Mouse (Mus musculus) B cell, adult 2 months (primary cell): ENCODE measurements around the gene Nlk.

ENCODE experiments used
- DNase-seq, 2 experiments: peaks; one replicate each; pipeline ENCODE4 v3.0.0; 2022

Nlk gene

DNA sequence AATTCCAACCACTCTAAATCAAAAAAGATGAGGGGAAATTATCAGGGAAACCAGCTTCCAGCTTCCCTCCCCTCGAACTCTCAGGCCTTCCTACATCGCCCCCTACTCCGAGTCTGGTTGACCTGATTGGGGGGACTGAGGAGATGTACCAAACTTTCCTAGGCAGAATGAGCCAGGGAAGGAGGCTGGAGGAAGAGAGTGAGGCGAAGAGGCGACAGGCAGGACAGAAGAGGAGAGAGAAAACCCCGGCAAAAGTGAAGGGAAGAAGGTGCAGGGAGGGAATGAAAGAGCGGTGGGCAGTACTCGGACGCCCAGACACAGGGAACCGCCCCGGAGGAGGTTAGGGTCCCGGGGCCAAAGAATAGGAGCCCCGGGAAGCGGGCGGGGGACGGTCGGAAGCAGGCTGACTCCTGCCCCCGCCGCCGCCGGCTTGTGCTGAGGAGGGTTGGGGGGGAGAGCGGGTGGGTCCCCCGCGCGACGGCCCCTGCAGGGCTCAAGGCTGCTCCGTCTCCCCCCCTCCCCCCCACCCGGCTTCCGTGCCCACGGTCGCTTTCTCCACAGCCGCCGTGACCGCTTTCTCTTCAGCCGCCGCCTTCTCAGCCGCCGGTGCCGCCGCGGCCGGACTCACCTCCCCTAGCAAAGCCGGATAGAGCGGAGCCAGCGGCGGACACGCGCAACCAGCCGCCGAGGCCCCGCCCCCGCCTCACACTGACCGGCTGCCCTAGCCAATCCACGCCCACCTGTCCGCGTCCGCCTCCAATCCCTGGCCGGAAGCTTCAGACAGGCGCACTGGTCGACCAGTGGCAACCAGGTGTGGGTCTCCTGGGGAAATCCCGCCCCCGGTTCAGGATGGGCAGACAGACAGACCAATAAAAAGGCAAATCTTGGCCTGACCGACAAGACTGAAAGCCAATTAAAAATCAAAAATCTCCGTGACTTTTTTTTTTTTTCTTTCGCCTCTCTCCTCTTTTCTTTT, at the start of gene Nlk:
TSS of gene Nlk (minus strand) at position 597 of the 976 bp plus-strand sequence.
- peak; percentile 96 to 97 for DNase-seq

DNA sequence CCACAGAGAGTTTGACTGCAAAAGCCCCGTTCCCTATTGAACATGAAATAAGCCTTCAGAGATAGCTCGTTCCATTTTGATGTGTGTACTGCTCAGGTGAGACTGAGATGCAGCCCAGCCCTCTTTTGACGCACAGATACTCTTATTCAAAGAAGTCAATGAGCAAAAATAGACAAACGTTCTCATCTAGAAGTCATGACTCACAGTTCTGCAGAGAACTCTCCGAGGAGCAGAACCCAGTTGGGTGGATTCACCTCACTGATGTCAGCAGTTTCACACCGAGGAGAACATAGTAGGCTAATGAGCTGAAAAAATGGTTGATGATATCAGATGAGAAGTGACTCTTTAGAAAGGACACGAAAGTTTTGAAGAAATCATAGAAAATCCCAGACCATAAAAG, 49.1 kb upstream of the Nlk start:
- DNase-seq = no peak

DNA sequence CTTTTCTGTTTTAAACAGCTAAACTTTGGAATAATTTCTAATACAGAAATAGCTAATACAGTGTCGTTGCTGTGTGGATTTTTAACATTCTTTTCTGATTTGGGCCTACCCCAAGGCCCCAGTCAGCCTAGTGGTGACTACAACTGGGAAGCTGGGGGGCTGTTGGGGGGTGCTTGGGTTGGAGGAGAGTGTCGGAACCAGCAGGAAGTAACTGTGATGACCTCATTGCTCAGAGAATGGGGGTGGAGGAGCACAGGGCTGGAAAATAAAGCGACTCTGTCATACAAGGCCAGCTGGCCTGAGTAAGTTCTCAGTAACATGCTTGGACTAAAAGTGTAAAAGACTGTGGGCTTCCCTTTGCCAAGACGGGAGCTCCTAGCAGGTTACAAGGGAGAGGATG, 48.3 kb upstream of the Nlk start:
- no peak for DNase-seq

DNA sequence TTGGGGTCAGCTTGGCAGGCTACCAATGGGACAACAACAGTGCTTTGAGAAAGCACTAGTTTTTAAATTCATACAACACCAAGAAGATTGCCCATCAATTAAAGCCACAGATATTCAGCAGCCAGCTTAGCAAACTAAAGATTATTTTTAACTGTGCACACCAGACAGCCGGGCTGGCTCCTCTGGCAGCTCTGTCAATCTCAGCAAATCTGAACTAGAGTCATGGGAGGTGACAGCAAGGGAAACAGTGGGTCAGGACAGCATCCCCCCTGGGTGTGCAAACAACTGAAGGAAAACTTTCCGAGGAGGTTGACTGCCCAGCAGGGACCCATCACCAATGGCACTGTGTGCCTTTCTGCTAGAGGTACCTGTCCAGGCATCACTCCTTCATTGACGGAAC, 45.3 kb upstream of the Nlk start:
- DNase-seq = no peak

DNA sequence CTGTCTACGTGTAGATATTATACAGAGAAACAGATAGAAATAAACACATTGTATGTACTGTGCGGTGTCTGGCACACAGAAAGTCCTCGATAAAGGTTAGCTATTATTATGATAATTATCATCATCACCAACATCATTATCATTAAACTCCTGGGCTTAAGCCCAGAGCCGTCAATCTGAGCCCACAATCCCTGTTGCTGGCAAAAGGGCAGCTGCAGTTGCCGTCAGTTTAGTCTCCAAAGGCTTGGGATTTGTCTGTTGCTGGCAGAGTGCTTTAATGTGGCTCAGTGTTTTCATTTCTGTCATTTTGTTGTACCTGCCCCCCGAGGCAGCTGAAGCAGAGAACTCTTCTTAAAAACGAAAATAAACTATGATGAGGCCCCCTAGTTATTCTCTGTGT, 44.8 kb upstream of the Nlk start:
- DNase-seq = no peak

DNA sequence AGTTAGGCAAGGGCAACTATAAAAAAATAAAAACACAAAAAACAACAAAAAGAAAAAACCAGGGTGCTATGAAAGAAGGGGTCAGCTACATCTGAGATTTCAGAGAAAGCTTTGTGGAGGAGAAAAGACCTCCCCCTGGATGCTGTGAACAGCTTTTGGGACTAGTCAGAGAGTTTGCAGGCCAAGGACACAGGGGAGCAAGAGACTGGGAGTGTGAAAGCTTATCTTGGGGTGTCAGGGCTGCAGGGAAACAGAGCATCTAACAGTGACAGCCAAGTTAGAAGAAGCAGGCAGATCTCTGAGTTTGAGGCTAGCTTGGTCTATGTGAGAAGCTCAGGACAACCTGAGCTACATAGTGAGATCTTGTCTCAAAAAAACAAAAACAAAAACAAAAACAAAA, 42.2 kb upstream of the Nlk start:
- no peak for DNase-seq

DNA sequence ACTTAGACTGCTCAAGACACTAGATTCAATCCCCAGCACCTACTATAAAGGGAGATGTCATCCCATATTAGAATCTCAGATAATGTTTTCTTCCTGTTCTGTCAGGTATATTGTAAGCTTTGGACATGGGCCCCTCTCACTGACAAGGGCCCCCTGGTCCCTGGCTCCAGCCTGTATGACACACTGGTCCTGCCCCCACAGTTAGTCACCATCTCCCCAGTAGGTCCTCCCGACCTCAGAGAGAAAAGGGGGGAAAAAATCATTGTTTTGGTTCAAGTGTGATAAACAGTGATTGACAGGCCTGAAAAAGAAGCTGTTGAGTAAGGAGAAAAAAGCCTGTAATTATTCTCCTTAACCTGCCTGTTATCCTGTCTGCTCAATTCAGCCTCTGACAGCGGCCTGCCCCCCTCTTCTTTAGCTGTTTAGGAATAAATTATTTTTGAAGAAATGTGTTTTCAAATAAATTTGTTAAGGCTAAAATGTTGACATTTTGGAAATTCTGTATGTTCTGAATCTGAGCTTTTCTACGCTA, 39.8 kb upstream of the Nlk start:
- no peak for DNase-seq

DNA sequence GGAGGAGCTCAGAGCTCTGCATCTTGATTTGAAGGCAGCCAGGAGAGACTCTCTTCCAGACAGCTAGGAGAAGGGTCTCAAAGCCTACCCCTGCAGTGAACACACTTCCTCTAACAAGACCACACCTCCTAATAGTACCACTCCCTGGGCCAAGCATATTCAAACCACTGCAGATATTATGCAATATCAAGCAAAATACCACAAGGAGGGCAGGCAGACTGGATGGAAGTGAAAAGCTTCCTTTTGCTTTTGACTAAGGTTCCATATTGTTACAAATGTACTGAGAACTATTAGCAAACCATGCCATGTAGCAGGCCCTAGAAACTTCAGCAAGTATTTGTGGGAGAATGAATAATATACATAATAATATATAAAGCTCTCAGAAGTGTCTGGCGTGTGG, 38.0 kb upstream of the Nlk start:
- no peak for DNase-seq

DNA sequence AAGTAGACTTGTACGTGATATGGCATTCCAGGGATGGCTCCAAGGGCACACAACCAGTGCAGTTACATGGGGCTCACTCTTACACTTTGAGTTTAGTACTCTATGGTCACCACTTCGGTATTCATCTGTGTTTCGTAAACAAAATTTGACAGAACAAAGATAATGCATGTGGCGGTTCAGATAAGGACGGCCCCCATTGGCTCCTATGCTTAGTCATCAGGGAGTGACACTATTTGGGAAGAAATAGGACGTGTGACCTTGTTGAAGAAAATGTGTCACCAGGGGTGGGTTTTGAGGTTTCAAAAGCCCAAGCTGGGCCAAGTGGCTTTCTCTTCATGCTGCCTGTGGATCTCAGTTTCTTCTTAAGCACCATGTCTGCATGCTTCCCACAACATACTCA, 35.4 kb upstream of the Nlk start:
- DNase-seq = no peak

DNA sequence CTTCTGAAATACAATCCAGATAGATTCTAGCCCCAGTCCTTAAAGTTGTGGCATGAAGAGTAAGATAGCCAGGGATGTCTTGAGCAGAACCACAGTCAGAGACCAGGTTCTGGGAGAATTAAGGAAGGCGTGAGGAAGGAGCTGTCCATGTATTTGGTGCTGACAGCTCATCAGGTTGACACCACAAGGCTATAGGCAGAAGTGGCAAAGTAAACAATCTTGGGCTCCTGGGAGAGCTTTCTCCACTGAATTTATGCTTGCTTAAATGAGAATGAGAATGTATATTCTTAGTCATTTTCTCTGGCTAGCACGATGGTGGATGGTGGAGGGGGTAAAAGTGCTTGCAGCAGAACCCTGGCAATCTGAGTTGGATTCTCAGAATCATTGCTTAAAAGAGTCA, 33.7 kb upstream of the Nlk start:
- DNase-seq = no peak

DNA sequence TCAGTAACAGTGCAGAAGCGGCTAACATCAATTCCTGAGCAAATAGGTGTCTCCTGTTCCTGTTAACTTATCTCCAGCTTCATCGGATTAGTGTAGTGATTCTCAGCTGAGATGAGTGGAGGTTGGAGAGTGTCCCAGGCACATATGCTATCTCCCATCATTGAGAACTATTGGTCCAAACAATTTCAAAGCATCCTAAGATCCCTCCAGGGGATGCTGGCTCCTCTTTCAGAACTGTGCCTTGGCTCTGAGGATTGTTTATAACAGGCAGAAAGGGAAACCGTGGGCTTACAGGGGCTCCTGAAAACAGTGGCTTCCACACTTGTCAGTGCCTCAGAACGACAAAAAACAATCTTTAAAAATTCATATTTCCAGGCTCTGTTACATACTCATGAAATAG, 30.9 kb upstream of the Nlk start:
- no peak for DNase-seq

DNA sequence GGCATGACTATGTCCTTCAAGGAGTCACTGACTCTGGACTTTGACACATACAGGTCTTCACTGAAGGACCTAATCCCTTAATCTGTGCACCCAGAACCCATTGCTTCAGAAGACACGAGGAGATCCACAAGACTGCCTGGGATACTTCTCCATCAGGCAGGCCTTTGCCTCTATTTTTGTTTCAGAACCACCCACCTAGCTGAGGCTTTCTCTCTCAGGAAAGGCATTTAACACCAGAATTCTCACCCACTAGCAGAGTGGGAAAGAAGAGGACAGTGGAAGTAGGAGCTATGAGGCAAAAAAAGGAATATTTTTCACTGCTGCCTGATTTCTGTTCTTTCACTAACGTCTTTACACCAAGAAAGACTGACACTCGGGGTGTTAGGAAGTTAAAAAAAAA, 29.2 kb upstream of the Nlk start:
- no peak for DNase-seq

DNA sequence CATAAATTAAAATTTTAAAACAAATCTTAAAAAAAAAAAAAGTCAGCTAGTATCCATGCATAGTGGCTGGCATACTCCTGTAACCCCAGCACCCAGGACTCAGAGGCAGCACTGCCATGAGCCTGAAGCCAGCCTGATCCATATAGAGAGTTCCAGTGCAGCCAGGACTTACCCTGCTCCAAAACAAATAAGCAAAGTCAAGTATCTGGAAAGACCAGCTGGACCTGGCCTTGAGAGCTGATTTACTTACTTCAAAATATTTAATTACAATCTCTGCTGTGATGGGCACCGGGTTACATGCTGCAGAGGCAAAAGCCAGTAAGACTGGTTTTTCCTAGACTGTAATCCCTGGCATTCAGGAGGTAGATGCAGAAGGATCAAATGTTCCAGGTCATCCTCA, 27.6 kb upstream of the Nlk start:
- DNase-seq = no peak

DNA sequence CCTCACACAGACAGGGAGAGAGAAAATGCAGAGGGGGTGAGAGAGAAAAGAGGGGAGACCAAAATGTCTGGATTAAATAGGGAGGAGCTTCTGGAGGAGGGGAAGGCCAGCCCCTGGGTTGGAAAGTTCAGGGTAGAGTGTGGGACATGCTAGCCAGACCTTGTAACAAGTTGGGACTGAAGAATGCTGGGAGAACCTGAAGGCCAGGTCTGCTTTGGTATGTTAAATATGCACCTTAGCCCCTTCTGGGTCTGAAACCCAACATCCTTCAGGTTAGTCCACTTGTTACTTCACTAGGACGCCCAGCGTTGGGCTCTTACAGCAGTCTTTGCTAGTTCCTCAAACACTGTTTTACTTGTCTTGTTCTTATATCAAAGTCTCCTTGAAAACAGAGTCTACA, 24.2 kb upstream of the Nlk start:
- DNase-seq = no peak

DNA sequence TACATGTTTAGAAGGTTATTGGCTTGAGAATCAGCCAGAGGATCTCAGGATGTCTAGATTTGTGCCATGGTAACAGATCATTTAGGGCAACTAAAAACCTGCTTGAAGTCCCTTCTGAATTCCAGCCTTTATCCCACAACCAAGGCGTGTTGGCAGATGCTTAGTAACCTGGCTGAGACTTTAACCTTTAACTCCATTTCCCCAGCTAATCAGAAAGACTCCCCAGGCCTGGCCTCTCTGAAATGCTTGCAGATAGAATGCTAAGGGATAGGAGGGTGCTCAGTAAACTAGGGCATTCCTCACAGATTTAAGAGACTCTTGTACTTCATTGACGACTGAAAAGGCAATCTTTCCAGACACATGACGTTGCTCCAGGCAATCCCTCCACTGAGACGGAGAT, 20.5 kb upstream of the Nlk start:
- no peak for DNase-seq

DNA sequence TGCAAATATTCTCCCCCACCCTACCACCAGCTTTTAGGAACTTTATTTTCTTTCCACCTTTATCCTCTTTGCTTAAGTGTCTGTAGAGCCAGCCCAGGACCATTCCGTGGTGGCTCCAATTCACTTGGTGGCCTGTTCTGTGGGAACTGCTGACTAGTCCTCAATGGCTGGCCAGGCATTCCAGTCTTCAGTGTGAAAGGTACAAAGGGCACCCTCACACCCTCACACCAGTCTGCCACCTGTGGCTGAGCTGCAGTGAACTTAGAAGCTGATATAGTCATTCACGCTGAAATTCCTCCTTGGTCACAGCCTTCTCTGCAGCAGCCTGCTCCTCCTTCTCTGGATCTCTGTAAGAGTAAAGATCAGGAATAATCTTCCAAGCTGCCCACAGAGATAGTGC, 11.5 kb upstream of the Nlk start:
- no peak for DNase-seq

DNA sequence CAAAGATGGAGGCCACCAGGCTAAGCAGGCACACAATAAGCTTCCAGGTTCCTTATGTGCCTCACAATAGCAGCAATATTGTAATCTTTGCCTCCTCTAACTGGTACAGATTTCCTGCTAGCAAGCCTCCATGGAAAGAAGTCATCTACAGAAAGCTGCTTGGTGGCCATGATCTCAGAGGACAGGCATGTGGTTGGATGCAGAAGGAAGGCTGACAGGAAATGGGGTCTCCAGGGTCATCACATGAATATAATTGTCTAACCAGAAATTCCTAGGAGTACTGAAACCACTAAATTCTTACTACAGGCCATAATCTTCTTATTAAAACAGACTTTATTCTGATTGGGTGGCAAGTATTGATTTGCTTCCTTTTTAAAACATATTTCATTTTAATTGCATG, 8.9 kb upstream of the Nlk start:
- no peak for DNase-seq

DNA sequence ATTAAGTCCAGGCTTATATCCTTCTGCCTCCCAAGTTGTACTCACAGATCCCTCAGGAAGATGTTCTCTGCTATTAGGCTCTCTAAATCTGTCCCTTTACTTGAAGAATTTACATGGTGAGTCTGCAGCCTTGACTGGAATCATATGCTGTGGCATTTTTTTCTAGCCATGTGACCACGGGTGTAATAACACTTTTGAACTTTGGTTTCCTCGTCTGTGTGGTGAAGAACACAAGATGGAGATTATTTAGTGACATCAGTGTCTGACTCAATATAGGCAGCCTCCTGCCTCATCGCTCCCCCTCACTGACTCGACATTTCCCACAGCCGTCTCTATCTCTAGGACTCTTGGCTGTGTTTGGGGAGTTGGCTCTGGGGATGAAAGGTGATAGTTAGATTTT, 5.9 kb upstream of the Nlk start:
- no peak for DNase-seq

DNA sequence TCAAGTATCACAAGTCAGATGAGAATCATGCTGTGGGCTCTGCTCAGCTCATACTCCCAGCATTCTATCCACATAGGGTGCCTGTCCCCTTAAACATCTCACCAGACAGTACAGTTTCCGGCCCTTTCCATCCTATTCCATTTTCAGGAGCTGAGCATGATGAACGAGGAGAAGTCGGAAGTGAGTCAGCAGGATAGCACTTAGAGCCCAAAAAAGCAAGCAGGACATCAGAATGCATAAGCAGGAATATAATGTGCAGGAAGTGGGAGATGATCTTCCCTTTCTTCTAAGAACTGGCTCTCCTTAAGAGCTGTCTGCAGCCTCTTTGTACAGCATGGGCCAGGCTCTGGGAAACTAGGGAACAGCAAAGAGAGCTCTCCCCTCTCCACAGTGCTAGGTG, 5.1 kb upstream of the Nlk start:
- DNase-seq = no peak

DNA sequence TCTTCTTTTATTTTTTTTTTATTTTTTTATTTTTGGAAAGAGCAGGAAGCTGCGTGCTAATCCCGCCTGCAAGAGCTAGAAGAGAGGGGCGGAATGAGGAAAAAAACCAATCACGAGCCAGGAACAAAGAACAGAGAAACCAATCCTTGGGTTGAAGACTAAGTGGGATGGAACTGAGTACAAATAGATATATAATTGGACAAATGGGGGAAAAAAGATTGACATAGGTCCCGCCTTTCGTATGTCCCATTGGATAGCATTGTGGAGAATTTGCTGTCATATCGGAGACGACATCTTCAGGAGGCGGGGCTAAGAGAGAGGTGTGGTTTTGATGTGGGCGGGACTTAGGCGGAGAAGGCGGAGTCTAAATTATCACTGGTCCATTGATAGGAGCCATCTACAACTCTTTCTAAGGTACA, 589 bp upstream of the Nlk start:
- peak; percentile 95 to 97 for DNase-seq

DNA sequence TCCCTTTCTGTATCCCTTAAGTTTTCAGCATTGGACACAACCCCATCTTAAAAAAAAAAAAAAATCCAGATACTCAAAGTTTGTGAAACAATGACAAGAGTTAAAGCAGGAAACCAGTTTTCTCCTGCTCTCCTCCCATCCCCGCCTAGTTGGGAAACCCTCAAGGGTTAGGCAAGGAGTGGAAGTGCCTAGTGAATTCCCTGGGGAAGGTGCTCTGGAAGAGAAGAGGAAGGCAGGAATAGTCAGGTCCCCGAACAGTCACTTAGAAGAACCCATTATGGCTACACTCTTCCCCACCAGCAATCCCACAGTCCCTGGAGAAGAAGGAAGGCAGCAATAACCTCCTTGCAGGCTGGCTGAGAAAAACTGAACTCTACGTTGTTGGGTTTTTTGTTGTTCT, 2.9 kb downstream of the Nlk start:
- no peak for DNase-seq

DNA sequence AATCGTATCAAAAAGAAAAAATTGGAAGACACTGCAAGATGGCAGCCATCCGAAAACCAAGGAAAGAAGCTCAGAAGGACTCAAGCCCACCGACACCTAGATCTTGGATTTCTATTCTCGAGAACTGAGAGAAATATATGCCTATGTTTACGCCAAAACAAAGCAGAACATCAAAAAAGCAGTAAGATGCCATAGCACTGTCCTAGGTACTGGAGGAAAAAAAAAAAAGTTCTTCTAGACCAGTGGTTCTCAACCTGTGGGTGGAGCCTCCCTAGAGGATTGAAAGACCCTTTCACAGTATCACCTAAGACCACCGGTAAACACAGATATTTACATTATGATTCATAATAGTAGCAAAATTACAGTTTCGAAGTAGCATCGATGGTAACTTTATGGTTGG, 3.9 kb downstream of the Nlk start:
- no peak for DNase-seq

DNA sequence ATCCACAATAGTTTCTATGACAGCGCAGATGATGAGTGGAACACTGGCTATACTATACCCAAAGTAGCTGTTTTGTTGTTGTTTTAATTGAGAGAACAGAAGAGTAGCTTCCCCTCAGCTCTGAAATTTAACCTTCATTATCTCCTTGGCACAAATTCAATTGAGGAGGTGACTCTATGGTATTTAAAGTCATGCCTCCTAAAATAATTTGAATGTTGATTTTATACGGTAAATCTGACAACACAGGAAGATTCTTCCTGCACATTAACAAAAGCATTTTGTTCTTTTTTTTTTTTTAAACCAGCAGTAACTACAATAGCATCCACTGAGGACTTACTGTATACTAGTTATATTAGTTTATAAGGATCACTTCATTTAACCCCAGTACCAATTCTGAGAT, 6.0 kb downstream of the Nlk start:
- DNase-seq = no peak

DNA sequence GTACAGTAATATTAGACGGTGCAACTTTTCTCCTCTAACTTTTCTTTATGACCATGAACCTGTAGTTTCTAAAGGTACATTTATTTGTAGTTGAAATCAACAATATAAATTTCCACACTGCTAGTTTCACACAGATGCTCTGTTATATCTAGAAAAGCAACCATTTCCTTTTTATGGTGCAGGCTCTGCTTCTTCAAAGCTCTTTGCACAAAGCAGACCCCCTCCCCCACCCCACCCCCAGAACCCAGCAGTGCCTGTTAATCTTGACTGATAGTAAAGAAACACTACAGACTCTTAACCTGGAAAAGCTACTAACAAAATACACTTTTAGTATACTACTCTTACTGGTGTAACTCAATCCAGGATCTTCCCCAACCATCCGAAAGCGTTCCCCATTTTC, 6.6 kb downstream of the Nlk start:
- no peak for DNase-seq

DNA sequence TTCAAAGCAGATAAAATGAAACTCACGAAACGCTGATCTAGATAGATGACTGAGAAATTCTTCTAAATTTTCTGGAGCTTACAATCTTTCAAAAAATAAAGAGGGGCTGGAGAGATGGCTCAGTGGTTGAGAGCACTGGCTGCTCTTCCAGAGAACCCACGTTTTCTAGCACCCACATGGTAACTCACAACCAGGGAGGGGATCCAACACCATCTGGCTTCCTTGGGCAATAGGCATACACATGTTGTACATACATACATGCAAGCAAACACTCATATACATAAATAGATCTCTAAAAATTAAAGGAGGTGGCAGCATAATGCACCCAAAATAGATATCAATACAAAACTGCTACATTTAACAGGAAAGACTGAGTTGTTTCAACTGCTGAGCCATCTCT, 16.1 kb downstream of the Nlk start:
- DNase-seq = no peak
